In the genomic region with DNA sequence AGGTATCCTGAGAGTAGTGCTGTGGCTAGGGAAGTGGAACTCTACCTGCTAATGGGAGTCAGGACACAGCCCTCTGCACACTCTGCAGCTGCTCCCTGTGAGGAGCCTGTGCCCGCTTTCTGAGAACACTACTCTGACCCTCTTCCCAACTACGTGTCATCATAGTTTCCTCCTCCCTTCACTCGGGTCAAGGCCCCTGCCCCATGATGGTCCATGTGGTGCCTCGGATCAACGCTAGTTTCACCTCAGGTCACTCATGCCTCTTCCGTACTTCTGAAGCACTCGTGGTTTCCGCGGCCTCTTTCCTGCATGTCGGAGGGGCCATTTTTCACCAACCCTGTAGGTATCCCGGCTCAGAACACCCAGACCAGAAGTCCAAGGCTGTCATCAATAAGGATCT, we compare ENCODE assay signal across 8 mouse cellular contexts. TPM values are rescaled to one million over a fixed set of nuclear protein-coding genes. Genes with fewer than 3 reads are reported as not detected.
DNase-seq lines count a peak whose midpoint lies in the region; ATAC-seq and TF ChIP-seq lines count a peak whose summit lies in the region.

No protein-coding gene starts in this region.

- peaks cover 19% of the 10 kb centered on the region for H3K79me2 ChIP-seq in macrophage (ENCODE audit: inconsistent target)

- ATAC-seq in CD4-positive, CD25-positive, alpha-beta regulatory T cell, adult 4 months = peak; percentile 15
- ATAC-seq in forebrain, embryonic 16.5 days = no peak; the same call in 1 of the 2 replicates

- peak overlapping the region; percentile 77 for H3K4me3 ChIP-seq in gastrocnemius, adult 2 months
- peak overlapping the region; percentile 66 for H3K4me3 ChIP-seq in forebrain, embryonic 16.5 days (replicated peaks; ENCODE audit: low read length)
- H3K4me3 ChIP-seq in macrophage (ENCODE audit: inconsistent target) = peak overlapping the region; percentile 60

- 2% methylated on average over 11 of the region's 11 CpGs for WGBS in forebrain, embryonic 16.5 days
- 0% methylated on average over 11 of the region's 11 CpGs for WGBS in macrophage (ENCODE audit: missing documents)

- no peaks in the 10 kb centered on the region for H3K27me3 ChIP-seq in forebrain, embryonic 16.5 days (replicated peaks; ENCODE audit: control insufficient read depth, insufficient read depth, low read length)

- peaks cover 15% of the 10 kb centered on the region for H3K4me1 ChIP-seq in forebrain, embryonic 16.5 days (replicated peaks; ENCODE audit: control insufficient read depth, insufficient read depth, low read length)

- peak overlapping the region; percentile 83 for H3K27ac ChIP-seq in gastrocnemius, adult 2 months
- H3K27ac ChIP-seq in forebrain, embryonic 16.5 days (ENCODE audit: low read length) = peak overlapping the region; percentile 24; the same call in 1 of the 2 replicates
- H3K27ac ChIP-seq in macrophage = peak overlapping the region; percentile 24; the same call in 1 of the 2 replicates

- no peak for TF ChIP-seq CTCF in gastrocnemius, adult 2 months (IDR thresholded peaks at IDR 0.05)

- intact Hi-C loops in gastrocnemius, adult 2 months (cut with DNase I) = no loop called here

- H3K4me2 ChIP-seq in forebrain, embryonic 16.5 days (ENCODE audit: low read length) = peak overlapping the region; percentile 81

- H3K9me3 ChIP-seq in forebrain, embryonic 16.5 days (ENCODE audit: control insufficient read depth, low read length) = no peaks in the 10 kb centered on the region

- H3K9ac ChIP-seq in forebrain, embryonic 16.5 days (replicated peaks; ENCODE audit: low read depth, low read length) = peak overlapping the region; percentile 73

- DNase-seq in gastrocnemius, adult 2 months = no peak
- DNase-seq in gastrocnemius, adult 8-10 months (ENCODE audit: low spot score in 2 of 2) = no peak
- no peak for DNase-seq in MN1 (ENCODE audit: low spot score)
- no peak for DNase-seq in embryo, embryonic 11 days
- no peak for DNase-seq in thymus, postnatal 36 days

- H3K36me3 ChIP-seq in forebrain, embryonic 16.5 days (ENCODE audit: control insufficient read depth, insufficient read depth) = peaks cover 11% of the 10 kb centered on the region
- peaks cover 11% of the 10 kb centered on the region; the same call in 1 of the 2 replicates for H3K36me3 ChIP-seq in macrophage (ENCODE audit: inconsistent target)

RNA-seq across cellular contexts. Expression of a gene that starts 0.5 kb away (rescaled TPM):
- total RNA-seq in gastrocnemius, adult 2 months (2021) = 1 to 10 TPM; 8.0 to 9.2 TPM
- 1 to 10 TPM; 4.4 to 8.1 (median 7.2) TPM for total RNA-seq in gastrocnemius, adult 8-10 months (2022)
- polyA plus RNA-seq in CD4-positive, CD25-positive, alpha-beta regulatory T cell, adult 4 months (2017; shearing (Covaris generic)) = 10 to 100 TPM; 13.8 to 15.3 TPM
- polyA plus RNA-seq in forebrain, embryonic 16.5 days (2015; fragmentation: Nextera tagmentation; extraction: Ambion mirVana) = 44.0 and 52.3 TPM in 2 replicates
- total RNA-seq in macrophage (2018; cell fraction: chromatin; rRNA removed) = 10 to 100 TPM in 18 of 26 experiments, 1 to 10 TPM in 8; 3.2 to 50.0 (median 24.3) TPM
- 10 to 100 TPM in 17 of 26 experiments, 1 to 10 TPM in 9; 5.4 to 15.2 (median 10.9) TPM for total RNA-seq in macrophage (2018; cell fraction: cytosol; rRNA removed)
- 10 to 100 TPM in 16 of 26 experiments, 1 to 10 TPM in 10; 4.1 to 54.3 (median 11.9) TPM for total RNA-seq in macrophage (2018; cell fraction: nucleus; rRNA removed)
- polyA plus RNA-seq in macrophage (2018) = 3.1 to 13.5 TPM (median 11.0 TPM) in 3 replicates

RNA-seq across cellular contexts. Expression of a gene that starts 31.1 kb away (rescaled TPM):
- total RNA-seq in gastrocnemius, adult 2 months (2021) = not detected
- not detected for total RNA-seq in gastrocnemius, adult 8-10 months (2022)
- not detected for polyA plus RNA-seq in CD4-positive, CD25-positive, alpha-beta regulatory T cell, adult 4 months (2017; shearing (Covaris generic))
- polyA plus RNA-seq in forebrain, embryonic 16.5 days (2015; fragmentation: Nextera tagmentation; extraction: Ambion mirVana) = 0.24 TPM in 1 of 2 replicates, not detected in the other
- total RNA-seq in macrophage (2018; cell fraction: chromatin; rRNA removed) = not detected
- total RNA-seq in macrophage (2018; cell fraction: cytosol; rRNA removed) = not detected
- total RNA-seq in macrophage (2018; cell fraction: nucleus; rRNA removed) = 1 to 10 TPM in 1 of 26 experiments, under 1 TPM in 1, not detected in 24; 0.45 to 1.1 TPM
- polyA plus RNA-seq in macrophage (2018) = not detected in 3 replicates

RNA-seq across cellular contexts. Expression of a gene that starts 44.5 kb away (rescaled TPM):
- total RNA-seq in gastrocnemius, adult 2 months (2021) = not detected
- under 1 TPM in 1 of 4 experiments, not detected in 3; 0.27 TPM for total RNA-seq in gastrocnemius, adult 8-10 months (2022)
- polyA plus RNA-seq in CD4-positive, CD25-positive, alpha-beta regulatory T cell, adult 4 months (2017; shearing (Covaris generic)) = not detected
- polyA plus RNA-seq in forebrain, embryonic 16.5 days (2015; fragmentation: Nextera tagmentation; extraction: Ambion mirVana) = 0.15 TPM in 1 of 2 replicates, not detected in the other
- not detected for total RNA-seq in macrophage (2018; cell fraction: chromatin; rRNA removed)
- not detected for total RNA-seq in macrophage (2018; cell fraction: cytosol; rRNA removed)
- total RNA-seq in macrophage (2018; cell fraction: nucleus; rRNA removed) = not detected
- polyA plus RNA-seq in macrophage (2018) = not detected in 3 replicates

Comparison
In these comparisons a context has a peak if more than half of its experiments do, and no peak if none do; other contexts are left out.
1. H3K27ac ChIP-seq: peak in every context shown above with its lines; median percentile 83 in gastrocnemius, adult 2 months; 24 in forebrain, embryonic 16.5 days; 24 in macrophage.